Mouse (Mus musculus) liver, postnatal 0 days (tissue): ENCODE measurements around the gene Cdiptos.

Experiments used
- CTCF ChIP-seq: sonication (generic); IDR thresholded peaks from 2 replicates; pipeline ENCODE4 v1.5.1; 2016; ENCODE audit warnings: antibody characterized with exemption, low read depth
- EP300 ChIP-seq: IDR thresholded peaks from 2 replicates; pipeline ENCODE4 v1.6.1; 2016; ENCODE audit warnings: antibody characterized with exemption, low read depth, mild to moderate bottlenecking

GRCm38 (mm10) chr7:127011051-127011450, 35.2 kb upstream of the Cdiptos start:
- TF ChIP-seq CTCF, result no peak
- TF ChIP-seq EP300, result no peak
